Mouse (Mus musculus): ENCODE measurements around the gene Gm10401.
"Not testable (repeated sequence)": the region's sequence is repeated elsewhere in the genome, so short reads cannot be mapped to it uniquely, and the experiment has no call there.

Gm10401 gene

GRCm38 (mm10) chr5:115118961-115119570 lies 21.0 kb upstream of the Gm10401 start, which contains the start of gene Acads:
Acads (minus strand) TSS chr5:115119346.
- peak; percentile 67 to 68 for DNase-seq (ENCODE audit: low spot score in 2 of 2)

- DNase-seq (ENCODE audit: low spot score in 2 of 2): no peak
Measured at GRCm38 (mm10) chr5:115117467-115117866, 19.4 kb upstream of the Gm10401 start.

GRCm38 (mm10) chr5:115116426-115116825 lies 18.3 kb upstream of the Gm10401 start:
- DNase-seq (ENCODE audit: low spot score in 2 of 2): no peak

- no peak for DNase-seq (ENCODE audit: low spot score in 2 of 2)
Measured at GRCm38 (mm10) chr5:115114501-115114900, 16.4 kb upstream of the Gm10401 start.

GRCm38 (mm10) chr5:115113244-115113643 lies 15.1 kb upstream of the Gm10401 start:
- no peak for DNase-seq (ENCODE audit: low spot score in 2 of 2)

GRCm38 (mm10) chr5:115111156-115111555 lies 13.1 kb upstream of the Gm10401 start:
- DNase-seq (ENCODE audit: low spot score in 2 of 2): no peak

- DNase-seq (ENCODE audit: low spot score in 2 of 2): not testable (repeated sequence)
Measured at GRCm38 (mm10) chr5:115103253-115103652, 5.2 kb upstream of the Gm10401 start.

GRCm38 (mm10) chr5:115102231-115102630 lies 4.1 kb upstream of the Gm10401 start:
- no peak for DNase-seq (ENCODE audit: low spot score in 2 of 2)

- DNase-seq (ENCODE audit: low spot score in 2 of 2): no peak
Measured at GRCm38 (mm10) chr5:115100473-115100872, 2.4 kb upstream of the Gm10401 start.

GRCm38 (mm10) chr5:115099991-115100390 lies 1.9 kb upstream of the Gm10401 start:
- DNase-seq (ENCODE audit: low spot score in 2 of 2): no peak

- no peak for DNase-seq (ENCODE audit: low spot score in 2 of 2)
Measured at GRCm38 (mm10) chr5:115099530-115099929, 1.4 kb upstream of the Gm10401 start.

- DNase-seq (ENCODE audit: low spot score in 2 of 2): no peak
Measured at GRCm38 (mm10) chr5:115091776-115092175, 6.3 kb downstream of the Gm10401 start.

GRCm38 (mm10) chr5:115091015-115091414 lies 7.1 kb downstream of the Gm10401 start:
- DNase-seq (ENCODE audit: low spot score in 2 of 2): no peak

GRCm38 (mm10) chr5:115089592-115090268 lies 8.4 kb downstream of the Gm10401 start:
- DNase-seq (ENCODE audit: low spot score in 2 of 2): no peak

GRCm38 (mm10) chr5:115085675-115086074 lies 12.4 kb downstream of the Gm10401 start:
- DNase-seq (ENCODE audit: low spot score in 2 of 2): no peak

GRCm38 (mm10) chr5:115083492-115083891 lies 14.6 kb downstream of the Gm10401 start:
- no peak for DNase-seq (ENCODE audit: low spot score in 2 of 2)

- no peak for DNase-seq (ENCODE audit: low spot score in 2 of 2)
Measured at GRCm38 (mm10) chr5:115081636-115082035, 16.5 kb downstream of the Gm10401 start.

GRCm38 (mm10) chr5:115076144-115076901 lies 21.8 kb downstream of the Gm10401 start:
- peak; percentile 58 to 76 for DNase-seq (ENCODE audit: low spot score in 2 of 2)

- no peak for DNase-seq (ENCODE audit: low spot score in 2 of 2)
Measured at GRCm38 (mm10) chr5:115074749-115075148, 23.3 kb downstream of the Gm10401 start.

GRCm38 (mm10) chr5:115073306-115073705 lies 24.8 kb downstream of the Gm10401 start:
- not testable (repeated sequence) for DNase-seq (ENCODE audit: low spot score in 2 of 2)

- peak; percentile 66 to 75 for DNase-seq (ENCODE audit: low spot score in 2 of 2)
Measured at GRCm38 (mm10) chr5:115072143-115072542, 26.0 kb downstream of the Gm10401 start.

- DNase-seq (ENCODE audit: low spot score in 2 of 2): no peak
Measured at GRCm38 (mm10) chr5:115071096-115071901, 26.8 kb downstream of the Gm10401 start.
